Mouse (Mus musculus): ENCODE results near the gene Nbea. TPM values are rescaled to one million over a fixed set of nuclear protein-coding genes. Genes with fewer than 3 reads are reported as not detected.

Nbea gene
- polyA plus RNA-seq, 2 experiments = 0.76 to 1.3 TPM

GRCm38 (mm10) chr3:56039494-56039893 lies 144.0 kb downstream of the Nbea start:
- no peaks in the 10 kb centered on the region for H3K36me3 ChIP-seq (replicated peaks; ENCODE audit: control insufficient read depth, insufficient read depth, low read depth)
- H3K4me2 ChIP-seq (ENCODE audit: low read depth) = no peak overlapping the region
- no peak for TF ChIP-seq CTCF (IDR thresholded peaks at IDR 0.05; ENCODE audit: low read depth)
- TF ChIP-seq EP300 (IDR thresholded peaks at IDR 0.05; ENCODE audit: low read depth) = peak; percentile 21; the same call in 1 of the 2 replicates
- 16% methylated on average over 1 of the region's 1 CpGs for WGBS (ENCODE audit: insufficient replicate concordance)
- H3K27ac ChIP-seq = no peak overlapping the region
- peaks cover 0 to 2% of the 10 kb centered on the region in 2 experiments; a peak in 2 of 4 replicates for H3K4me1 ChIP-seq (replicated peaks; ENCODE audit: control insufficient read depth in 2 of 2, insufficient read depth in 2 of 2, low read length in 1 of 2)
- H3K9ac ChIP-seq (replicated peaks) = no peak overlapping the region
- DNase-seq (ENCODE audit: low read depth in 3 of 3, low spot score in 3 of 3) (peak in 1 of 3 experiments; percentile 0), ATAC-seq (ENCODE audit: insufficient read depth) (no peak; the same call in 1 of the 2 replicates)
- H3K9me3 ChIP-seq (ENCODE audit: control insufficient read depth, low read length) = no peaks in the 10 kb centered on the region
- H3K4me3 ChIP-seq (ENCODE audit: insufficient read depth in 1 of 2, low read depth in 2 of 2, low read length in 2 of 2) = no peak overlapping the region
- H3K27me3 ChIP-seq (ENCODE audit: control insufficient read depth, insufficient read depth, low read length) = no peaks in the 10 kb centered on the region

DNA sequence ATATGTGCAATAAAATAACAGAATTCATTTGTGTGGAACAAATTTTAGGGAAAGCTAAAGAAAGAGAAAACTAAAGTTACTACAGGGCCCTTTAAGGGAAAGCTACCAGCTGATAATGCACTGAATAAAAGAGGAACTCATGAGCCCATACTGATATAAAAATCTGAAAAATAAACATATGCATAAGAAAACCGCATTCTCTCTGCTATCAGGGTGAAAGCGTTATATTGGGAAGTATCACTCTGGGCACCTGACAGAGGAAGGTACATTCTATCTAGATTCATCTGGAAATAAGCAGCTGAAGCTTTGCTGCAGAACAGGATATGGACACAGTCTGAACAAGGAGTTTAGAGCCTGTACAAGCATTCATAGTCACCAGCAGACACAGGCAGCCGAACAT lies 148.9 kb downstream of the Nbea start:
- Histone ChIP-seq H3K4me2 (ENCODE audit: low read depth) (no peak overlapping the region), H3K9me3 (ENCODE audit: control insufficient read depth, low read length) (no peaks in the 10 kb centered on the region), H3K4me3 (ENCODE audit: insufficient read depth in 1 of 2, low read depth in 2 of 2, low read length in 2 of 2) (no peak overlapping the region), H3K27me3 (ENCODE audit: control insufficient read depth, insufficient read depth, low read length) (no peaks in the 10 kb centered on the region), H3K27ac (no peak overlapping the region), H3K4me1 (replicated peaks; ENCODE audit: control insufficient read depth in 2 of 2, insufficient read depth in 2 of 2, low read length in 1 of 2) (peaks cover 0 to 2% of the 10 kb centered on the region in 2 experiments; a peak in 1 of 4 replicates), H3K36me3 (replicated peaks; ENCODE audit: control insufficient read depth, insufficient read depth, low read depth) (no peaks in the 10 kb centered on the region), H3K9ac (replicated peaks) (no peak overlapping the region)
- WGBS (ENCODE audit: insufficient replicate concordance) = 52% methylated on average over 3 of the region's 3 CpGs
- TF ChIP-seq CTCF (IDR thresholded peaks at IDR 0.05; ENCODE audit: low read depth) (no peak), EP300 (IDR thresholded peaks at IDR 0.05; ENCODE audit: low read depth) (no peak)
- DNase-seq (ENCODE audit: low read depth in 3 of 3, low spot score in 3 of 3) (no peak), ATAC-seq (ENCODE audit: insufficient read depth) (no peak)

- Histone ChIP-seq H3K4me1 (replicated peaks; ENCODE audit: control insufficient read depth in 2 of 2, insufficient read depth in 2 of 2, low read length in 1 of 2) (0 out of 4 replicates have a peak, but pooled peaks cover 0 to 2% of the 10 kb centered on the region in 2 experiments), H3K4me2 (ENCODE audit: low read depth) (no peak overlapping the region), H3K9ac (replicated peaks) (no peak overlapping the region), H3K36me3 (replicated peaks; ENCODE audit: control insufficient read depth, insufficient read depth, low read depth) (no peaks in the 10 kb centered on the region), H3K9me3 (ENCODE audit: control insufficient read depth, low read length) (no peaks in the 10 kb centered on the region), H3K4me3 (ENCODE audit: insufficient read depth in 1 of 2, low read depth in 2 of 2, low read length in 2 of 2) (no peak overlapping the region), H3K27ac (no peak overlapping the region), H3K27me3 (ENCODE audit: control insufficient read depth, insufficient read depth, low read length) (no peaks in the 10 kb centered on the region)
- 28% methylated on average over 3 of the region's 3 CpGs for whole genome bisulfite sequencing (ENCODE audit: insufficient replicate concordance)
- ATAC-seq (ENCODE audit: insufficient read depth) (no peak), DNase-seq (ENCODE audit: low read depth in 3 of 3, low spot score in 3 of 3) (no peak)
- no peak for TF ChIP-seq EP300 (IDR thresholded peaks at IDR 0.05; ENCODE audit: low read depth)
- TF ChIP-seq CTCF (IDR thresholded peaks at IDR 0.05; ENCODE audit: low read depth) = no peak
These were observed 165.0 kb downstream of the Nbea start for GRCm38 (mm10) chr3:56018494-56018893.

DNA sequence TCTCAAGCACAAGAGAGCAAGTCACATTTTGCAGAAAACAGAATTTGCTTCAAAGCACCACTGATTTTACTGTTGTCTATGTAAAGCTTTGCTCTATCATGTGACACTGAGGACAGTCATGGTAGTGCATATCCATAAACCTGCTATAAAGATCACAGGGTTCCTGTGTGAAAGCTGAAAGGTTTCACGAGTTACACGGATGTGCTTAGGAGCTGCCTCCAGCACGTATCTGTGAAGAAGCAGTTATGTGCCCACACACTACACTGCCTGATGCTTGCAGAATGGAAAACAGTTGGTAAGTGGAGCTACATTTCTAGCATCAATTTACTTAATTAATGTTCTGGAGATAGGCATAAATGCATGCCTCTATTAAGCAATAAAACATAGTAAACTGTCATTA lies 172.4 kb downstream of the Nbea start:
- H3K27me3 ChIP-seq (ENCODE audit: control insufficient read depth, insufficient read depth, low read length) = no peaks in the 10 kb centered on the region
- H3K27ac ChIP-seq = no peak overlapping the region
- WGBS (ENCODE audit: insufficient replicate concordance) = 60% methylated on average over 3 of the region's 3 CpGs
- no peaks in the 10 kb centered on the region for H3K4me1 ChIP-seq (replicated peaks; ENCODE audit: control insufficient read depth in 2 of 2, insufficient read depth in 2 of 2, low read length in 1 of 2)
- no peak overlapping the region for H3K4me2 ChIP-seq (ENCODE audit: low read depth)
- no peaks in the 10 kb centered on the region for H3K9me3 ChIP-seq (ENCODE audit: control insufficient read depth, low read length)
- ATAC-seq (ENCODE audit: insufficient read depth) = no peak
- H3K9ac ChIP-seq (replicated peaks) = no peak overlapping the region
- no peak overlapping the region for H3K4me3 ChIP-seq (ENCODE audit: insufficient read depth in 1 of 2, low read depth in 2 of 2, low read length in 2 of 2)
- no peak for DNase-seq (ENCODE audit: low read depth in 3 of 3, low spot score in 3 of 3)
- TF ChIP-seq EP300 (IDR thresholded peaks at IDR 0.05; ENCODE audit: low read depth) = no peak
- TF ChIP-seq CTCF (IDR thresholded peaks at IDR 0.05; ENCODE audit: low read depth) = no peak
- H3K36me3 ChIP-seq (replicated peaks; ENCODE audit: control insufficient read depth, insufficient read depth, low read depth) = no peaks in the 10 kb centered on the region

GRCm38 (mm10) chr3:56007991-56008390 lies 175.5 kb downstream of the Nbea start:
- Histone ChIP-seq H3K4me2 (ENCODE audit: low read depth) (no peak overlapping the region), H3K9ac (replicated peaks) (no peak overlapping the region), H3K9me3 (ENCODE audit: control insufficient read depth, low read length) (no peaks in the 10 kb centered on the region), H3K4me3 (ENCODE audit: insufficient read depth in 1 of 2, low read depth in 2 of 2, low read length in 2 of 2) (no peak overlapping the region), H3K36me3 (replicated peaks; ENCODE audit: control insufficient read depth, insufficient read depth, low read depth) (no peaks in the 10 kb centered on the region), H3K27ac (no peak overlapping the region), H3K27me3 (ENCODE audit: control insufficient read depth, insufficient read depth, low read length) (no peaks in the 10 kb centered on the region), H3K4me1 (replicated peaks; ENCODE audit: control insufficient read depth in 2 of 2, insufficient read depth in 2 of 2, low read length in 1 of 2) (no peaks in the 10 kb centered on the region)
- 13% methylated on average over 2 of the region's 2 CpGs for WGBS (ENCODE audit: insufficient replicate concordance)
- TF ChIP-seq CTCF (IDR thresholded peaks at IDR 0.05; ENCODE audit: low read depth) (peak; percentile 78), EP300 (IDR thresholded peaks at IDR 0.05; ENCODE audit: low read depth) (no peak)
- peak in 2 of 3 experiments; percentile 2 to 5 for DNase-seq (ENCODE audit: low read depth in 3 of 3, low spot score in 3 of 3)
- no peak for ATAC-seq (ENCODE audit: insufficient read depth)

All from liver, embryonic 14.5 days (tissue).